Mouse (Mus musculus) E14TG2a.4 (cell line): Measurements from ENCODE around the gene Cox6b2.

Experiments used
- CTCF ChIP-seq: conservative IDR thresholded peaks from 2 replicates; pipeline ENCODE4 v1.5.1; 2014; ENCODE audit warnings: low read length
- NANOG ChIP-seq: IDR thresholded peaks from 2 replicates; pipeline ENCODE4 v1.6.1; 2014; ENCODE audit warnings: borderline replicate concordance, low read length, mixed read lengths
- POU5F1 ChIP-seq: IDR thresholded peaks from 2 replicates; pipeline ENCODE4 v1.6.1; 2014; ENCODE audit warnings: low read length, borderline replicate concordance

- TF ChIP-seq POU5F1 (no peak), CTCF (no peak), NANOG (no peak)
Observed at GRCm38 (mm10) chr7:4744886-4745285, 8.0 kb downstream of the Cox6b2 start.
